Mouse (Mus musculus) hindbrain, postnatal 0 days (tissue): ENCODE results near the gene Tulp2. TPM values are rescaled to one million over a fixed set of nuclear protein-coding genes. Genes with fewer than 3 reads are reported as not detected.
A peak's percentile ranks its signal among the peaks of the same experiment; 100 is the strongest.

Experiments used
- ATAC-seq: fragments of 200-750 bp; cut with Nextera tagmentation; 2 replicates; pipeline ENCODE4 v1.8.0; 2017; ENCODE audit warnings: mild to moderate bottlenecking, moderate TSS enrichment, moderate library complexity
- DNase-seq: peaks from one replicate; pipeline ENCODE4 v3.0.0-alpha.2; 2015; ENCODE audit warnings: low spot score
- H3K27ac ChIP-seq: fragments of 300-500 bp; sonication (generic); 2 replicates; pipeline ENCODE4 v1.5.1; 2014; ENCODE audit warnings: mild to moderate bottlenecking
- H3K27me3 ChIP-seq: fragments of 300-500 bp; sonication (generic); 2 replicates; pipeline ENCODE4 v1.6.1; 2014; ENCODE audit warnings: low read length, mixed read lengths; ENCODE audit not compliant: insufficient read depth
- H3K36me3 ChIP-seq: fragments of 300-500 bp; sonication (generic); 2 replicates; pipeline ENCODE4 v1.6.1; 2014; ENCODE audit warnings: low read length, mixed read lengths; ENCODE audit not compliant: insufficient read depth
- H3K4me1 ChIP-seq: fragments of 300-500 bp; sonication (generic); 2 replicates; pipeline ENCODE4 v1.6.1; 2014; ENCODE audit warnings: antibody characterized with exemption, low read length, mixed read lengths; ENCODE audit not compliant: insufficient read depth
- H3K4me2 ChIP-seq: fragments of 300-500 bp; sonication (generic); 2 replicates; pipeline ENCODE4 v1.6.1; 2014; ENCODE audit warnings: low read depth, mild to moderate bottlenecking, low read length, moderate library complexity, mixed read lengths
- H3K4me3 ChIP-seq: fragments of 300-500 bp; sonication (generic); 2 replicates; pipeline ENCODE4 v1.5.1; 2014; ENCODE audit warnings: low read length
- H3K9ac ChIP-seq: fragments of 300-500 bp; sonication (generic); replicated peaks from 2 replicates; pipeline ENCODE4 v1.6.1; 2014; ENCODE audit warnings: mild to moderate bottlenecking, low read length, moderate library complexity, mixed read lengths
- H3K9me3 ChIP-seq: fragments of 300-500 bp; sonication (generic); 2 replicates; pipeline ENCODE4 v1.6.1; 2016; ENCODE audit warnings: low read length, mixed read lengths
- CTCF ChIP-seq: IDR thresholded peaks from 2 replicates; pipeline ENCODE4 v1.5.1; 2016; ENCODE audit warnings: antibody characterized with exemption, control low read depth, low read depth
- WGBS: fragments of 180-500 bp; shearing (Covaris S2); extraction: QIAGEN DNeasy Blood & Tissue Kit; methylation state at CpG from one replicate; pipeline ENCODE4 v1.1.7; 2014; 5-methylcytosine and 5-hydroxymethylcytosine counted together
- polyA plus RNA-seq: library from polyadenylated mRNA; unstranded; fragments of >200 nt; fragmentation: Nextera tagmentation; extraction: Ambion mirVana; gene quantifications from 2 replicates; pipeline ENCODE4 v1.2.1, GENCODE M21; 2015
- total RNA-seq: library from RNA; depleted of rRNA; stranded (reverse); fragments of >200 nt; gene quantifications from 2 replicates; pipeline ENCODE4 v1.2.3, GENCODE M21; 2014

Tulp2 gene
- total and polyA plus RNA-seq, 2 experiments from 2014 or later: 0.21 TPM

- 81% methylated on average over 12 of the region's 12 CpGs for WGBS
- no peak within 1 kb of the TSS; the same call in 1 of the 2 replicates for H3K4me2 ChIP-seq
Observed at GRCm38 (mm10) chr7:45486761-45487415, 5.2 kb downstream of the Tulp2 start, which contains the start of gene Gm45808. Gene Gm45808 (minus strand): TSS chr7:45486811.

GRCm38 (mm10) chr7:45487861-45488292 lies 6.2 kb downstream of the Tulp2 start:
- Histone ChIP-seq H3K4me1 (no peaks in the 10 kb centered on the region), H3K4me2 (peak overlapping the region; percentile 59), H3K27ac (peak overlapping the region; percentile 82), H3K4me3 (peak overlapping the region; percentile 32), H3K9me3 (no peaks in the 10 kb centered on the region), H3K27me3 (no peaks in the 10 kb centered on the region), H3K9ac (peak overlapping the region; percentile 52), H3K36me3 (peaks cover 3% of the 10 kb centered on the region; the same call in 1 of the 2 replicates)
- ATAC-seq: peak; percentile 71
- DNase-seq: peak; percentile 54
- 21% methylated on average over 11 of the region's 11 CpGs for WGBS
- TF ChIP-seq CTCF: no peak

More at GRCm38 (mm10) chr7:45486761-45487415, 5.2 kb downstream of the Tulp2 start, which contains the start of gene Gm45808:
- H3K4me1 ChIP-seq: no peaks in the 10 kb centered on the region
- H3K27ac ChIP-seq: no peak within 1 kb of the TSS
- TF ChIP-seq CTCF: no peak
- ATAC-seq: no peak
- no peak within 1 kb of the TSS for H3K9ac ChIP-seq
- no peaks in the 10 kb centered on the region for H3K27me3 ChIP-seq
- no peaks in the 10 kb centered on the region for H3K9me3 ChIP-seq
- no peaks in the 10 kb centered on the region for H3K36me3 ChIP-seq
- H3K4me3 ChIP-seq: no peak within 1 kb of the TSS
- no peak for DNase-seq

- 7% methylated on average over 38 of the region's 38 CpGs for WGBS
- Histone ChIP-seq H3K36me3 (peaks cover 10% of the 10 kb centered on the region; the same call in 1 of the 2 replicates), H3K9ac (peak within 1 kb of the TSS; percentile 52), H3K27ac (peak within 1 kb of the TSS; percentile 82), H3K4me2 (peak within 1 kb of the TSS; percentile 59), H3K4me1 (no peaks in the 10 kb centered on the region), H3K4me3 (peak within 1 kb of the TSS; percentile 32), H3K27me3 (no peaks in the 10 kb centered on the region), H3K9me3 (no peaks in the 10 kb centered on the region)
- DNase-seq (peak; percentile 62), ATAC-seq (peak; percentile 75)
- TF ChIP-seq CTCF: no peak
Observed at GRCm38 (mm10) chr7:45488293-45489204, 6.9 kb downstream of the Tulp2 start, which contains the start of gene Dhdh. Gene Dhdh (minus strand): TSS chr7:45488805.

GRCm38 (mm10) chr7:45489578-45489977 lies 7.9 kb downstream of the Tulp2 start:
- DNase-seq (no peak), ATAC-seq (no peak)
- no peak overlapping the region for H3K4me2 ChIP-seq
- H3K9ac ChIP-seq: no peak overlapping the region
- H3K4me3 ChIP-seq: no peak overlapping the region
- H3K9me3 ChIP-seq: no peaks in the 10 kb centered on the region
- H3K4me1 ChIP-seq: no peaks in the 10 kb centered on the region
- H3K36me3 ChIP-seq: peaks cover 20% of the 10 kb centered on the region
- no peaks in the 10 kb centered on the region for H3K27me3 ChIP-seq
- no peak for TF ChIP-seq CTCF
- 0 out of 2 replicates have a peak overlapping the region, but pooled peaks have one; percentile 5 for H3K27ac ChIP-seq
- 81% methylated on average over 7 of the region's 7 CpGs for WGBS

GRCm38 (mm10) chr7:45490822-45491221 lies 9.1 kb downstream of the Tulp2 start:
- peak; percentile 6 for DNase-seq
- Histone ChIP-seq H3K4me2 (no peak overlapping the region), H3K27me3 (no peaks in the 10 kb centered on the region), H3K9me3 (no peaks in the 10 kb centered on the region), H3K36me3 (peaks cover 32% of the 10 kb centered on the region), H3K9ac (no peak overlapping the region), H3K4me1 (no peaks in the 10 kb centered on the region), H3K4me3 (no peak overlapping the region), H3K27ac (no peak overlapping the region)
- ATAC-seq: no peak
- 36% methylated on average over 9 of the region's 9 CpGs for WGBS
- no peak for TF ChIP-seq CTCF

GRCm38 (mm10) chr7:45491264-45491663 lies 9.6 kb downstream of the Tulp2 start:
- Histone ChIP-seq H3K4me1 (no peaks in the 10 kb centered on the region), H3K36me3 (peaks cover 32% of the 10 kb centered on the region), H3K27me3 (no peaks in the 10 kb centered on the region), H3K27ac (no peak overlapping the region), H3K4me2 (no peak overlapping the region), H3K9me3 (no peaks in the 10 kb centered on the region), H3K9ac (no peak overlapping the region), H3K4me3 (no peak overlapping the region)
- WGBS: 16% methylated on average over 3 of the region's 3 CpGs
- TF ChIP-seq CTCF: no peak
- ATAC-seq (no peak), DNase-seq (no peak)
